Mouse (Mus musculus) olfactory bulb, adult 2 months (tissue): ENCODE measurements at regions not wholly inside any gene's neighbourhood (a gene's known extent, or its start where the extent isn't known, plus 50 kb on each side); places are given as distances from the start of the nearest gene placed in this dataset.

Source experiments
- CTCF ChIP-seq: fragments of 200-500 bp; IDR thresholded peaks from 2 replicates; pipeline ENCODE4 v1.5.1; 2012; ENCODE audit warnings: low read depth, mild to moderate bottlenecking, low read length, moderate library complexity; ENCODE audit not compliant: insufficient read depth
- POLR2A ChIP-seq: fragments of 200-500 bp; IDR thresholded peaks from 2 replicates; pipeline ENCODE4 v1.6.1; 2012; ENCODE audit warnings: mild to moderate bottlenecking, low read depth, low read length, moderate library complexity; ENCODE audit not compliant: insufficient read depth

GRCm38 (mm10) chr3:121870726-121871125 lies 55.6 kb upstream of the Abcd3 start:
- TF ChIP-seq CTCF (no peak), POLR2A (no peak)
